Mouse (Mus musculus): ENCODE data around the gene C77080.

DNA sequence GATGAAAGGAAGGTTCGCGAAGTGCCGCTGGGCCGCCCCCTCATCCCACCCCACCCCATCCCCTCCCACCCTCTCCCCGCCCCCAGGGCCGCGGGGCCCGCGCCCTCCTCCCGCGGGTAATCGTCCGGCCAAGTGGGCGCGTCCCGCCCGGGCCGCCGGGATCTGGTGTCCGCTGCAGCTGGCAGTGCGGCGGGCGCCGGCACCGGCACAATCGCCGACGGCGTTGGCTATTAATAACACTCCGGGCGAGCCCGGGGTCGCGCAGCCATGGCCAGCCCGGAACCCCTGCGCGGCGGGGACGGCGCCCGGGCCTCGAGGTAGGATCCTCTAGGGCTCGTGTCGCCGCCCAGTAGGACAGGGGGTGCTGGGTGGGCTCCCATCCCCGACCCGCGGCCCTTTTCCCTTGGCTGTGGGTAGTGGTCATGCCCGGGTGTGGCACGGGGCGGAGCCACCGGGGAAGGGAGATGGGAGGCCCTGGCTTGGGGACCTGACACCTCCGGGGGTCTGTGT is 26.3 kb upstream of the C77080 start, which contains the start of gene Sync:
- TF ChIP-seq CTCF (IDR thresholded peaks at IDR 0.05; ENCODE audit: low read depth) (no peak), EP300 (IDR thresholded peaks at IDR 0.05; ENCODE audit: low read depth) (no peak)

Measured in liver, embryonic 14.5 days (tissue).